23 mouse cellular contexts compared by ENCODE assay signal in the genomic region with DNA sequence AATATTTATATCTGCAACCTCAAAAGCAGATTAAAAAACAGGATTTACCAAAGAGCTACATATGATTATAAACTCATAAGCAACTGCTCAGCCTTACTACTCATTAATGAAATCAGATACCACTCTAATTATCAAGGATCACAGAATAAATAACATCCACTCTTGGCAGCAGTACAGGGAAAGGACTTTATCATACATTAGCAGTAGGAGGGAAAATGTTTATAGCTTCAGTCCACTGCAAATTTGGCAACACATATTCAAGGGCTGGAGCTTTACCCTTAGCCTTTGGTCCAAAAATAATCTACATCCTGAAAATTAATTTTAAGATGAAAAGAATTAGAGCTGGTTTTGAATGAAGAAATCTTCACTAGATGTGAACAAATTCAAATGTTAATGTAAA.
DNase-seq lines count a peak whose midpoint lies in the region; ATAC-seq and TF ChIP-seq lines count a peak whose summit lies in the region.
"Had no signal": no experiment of that assay in that cellular context is flagged by ENCODE, and none has a peak within 500 bp of the region (broad histone marks: within the 10 kb centered on the region; RNA-seq: fewer than 3 reads in every experiment).

No protein-coding gene starts in this region.

- no peak overlapping the region for H3K4me2 ChIP-seq in kidney, embryonic 14.5 days (replicated peaks; ENCODE audit: low read depth, low read length)
- H3K4me2 ChIP-seq in kidney, embryonic 16.5 days (replicated peaks; ENCODE audit: low read depth, low read length) = no peak overlapping the region
- no peak overlapping the region for H3K4me2 ChIP-seq in lung, embryonic 14.5 days
- no peak overlapping the region for H3K4me2 ChIP-seq in lung, embryonic 16.5 days (ENCODE audit: low read depth, low read length)
- H3K4me2 ChIP-seq: embryonic facial prominence, embryonic 13.5 days; embryonic facial prominence, embryonic 15.5 days; forebrain, embryonic 13.5 days had no signal

- no peaks in the 10 kb centered on the region for H3K27me3 ChIP-seq in kidney, embryonic 14.5 days (ENCODE audit: control insufficient read depth, insufficient read depth, low read length)
- no peaks in the 10 kb centered on the region for H3K27me3 ChIP-seq in kidney, embryonic 16.5 days (ENCODE audit: insufficient read depth, low read length)
- no peaks in the 10 kb centered on the region for H3K27me3 ChIP-seq in lung, embryonic 14.5 days (ENCODE audit: insufficient read depth, low read length)
- H3K27me3 ChIP-seq in lung, embryonic 16.5 days (ENCODE audit: control insufficient read depth, insufficient read depth, low read depth, low read length) = no peaks in the 10 kb centered on the region
- H3K27me3 ChIP-seq: embryonic facial prominence, embryonic 13.5 days; embryonic facial prominence, embryonic 15.5 days; forebrain, embryonic 13.5 days had no signal

- TF ChIP-seq CTCF in lung, embryonic 14.5 days (IDR thresholded peaks at IDR 0.05; ENCODE audit: low read depth) = no peak

- no peaks in the 10 kb centered on the region for H3K9me3 ChIP-seq in kidney, embryonic 14.5 days (ENCODE audit: control insufficient read depth, low read length)
- H3K9me3 ChIP-seq in kidney, embryonic 16.5 days (ENCODE audit: low read length) = no peaks in the 10 kb centered on the region
- H3K9me3 ChIP-seq in lung, embryonic 14.5 days (ENCODE audit: low read depth, low read length) = no peaks in the 10 kb centered on the region
- no peaks in the 10 kb centered on the region for H3K9me3 ChIP-seq in lung, embryonic 16.5 days (ENCODE audit: control insufficient read depth, low read length)
- H3K9me3 ChIP-seq: embryonic facial prominence, embryonic 13.5 days; embryonic facial prominence, embryonic 15.5 days; forebrain, embryonic 10.5 days; forebrain, embryonic 13.5 days had no signal

- 0 out of 2 replicates have a peak, but pooled peaks have one; percentile 71 for ATAC-seq in kidney, embryonic 14.5 days (ENCODE audit: low FRiP score, low TSS enrichment)
- peak; percentile 43; the same call in 1 of the 2 replicates for ATAC-seq in kidney, embryonic 16.5 days (ENCODE audit: low FRiP score, low TSS enrichment)
- ATAC-seq in lung, embryonic 14.5 days (ENCODE audit: insufficient read depth) = peak; percentile 72
- ATAC-seq in lung, embryonic 16.5 days (ENCODE audit: low read depth) = peak; percentile 61; the same call in 1 of the 2 replicates

- H3K9ac ChIP-seq in kidney, embryonic 14.5 days (ENCODE audit: low read depth, low read length) = no peak overlapping the region
- no peak overlapping the region for H3K9ac ChIP-seq in kidney, embryonic 16.5 days (replicated peaks; ENCODE audit: low read length)
- H3K9ac ChIP-seq in lung, embryonic 14.5 days = no peak overlapping the region
- H3K9ac ChIP-seq in lung, embryonic 16.5 days (ENCODE audit: low read length) = no peak overlapping the region
- H3K9ac ChIP-seq: embryonic facial prominence, embryonic 13.5 days; embryonic facial prominence, embryonic 15.5 days; forebrain, embryonic 13.5 days had no signal

- DNase-seq in kidney, postnatal 14 days = no peak
- DNase-seq in kidney, postnatal 4 days = no peak
- DNase-seq in lung, embryonic 14.5 days = peak; percentile 78
- DNase-seq in lung, postnatal 4 days = no peak
- DNase-seq in lung, postnatal 25 days (ENCODE audit: low spot score) = no peak
- DNase-seq: adrenal gland, adult 2 months; adrenal gland, postnatal 10 days; adrenal gland, postnatal 25 days; cerebellum, adult 11 months; cerebellum, adult 18-20 months; cerebellum, adult 8-10 months; cerebellum, adult 9-11 months; cerebellum, postnatal 14 days; cerebellum, postnatal 36 days; embryo, embryonic 11 days had no signal

- no peaks in the 10 kb centered on the region for H3K4me1 ChIP-seq in kidney, embryonic 14.5 days (ENCODE audit: control insufficient read depth, insufficient read depth, low read length)
- peaks cover 9% of the 10 kb centered on the region; the same call in 1 of the 2 replicates for H3K4me1 ChIP-seq in kidney, embryonic 16.5 days (ENCODE audit: insufficient read depth, low read length)
- H3K4me1 ChIP-seq in lung, embryonic 14.5 days (ENCODE audit: insufficient read depth) = no peaks in the 10 kb centered on the region
- H3K4me1 ChIP-seq in lung, embryonic 16.5 days (replicated peaks; ENCODE audit: control insufficient read depth, insufficient read depth, low read length) = no peaks in the 10 kb centered on the region
- H3K4me1 ChIP-seq: embryonic facial prominence, embryonic 15.5 days; forebrain, embryonic 13.5 days had no signal

- no peak overlapping the region for H3K4me3 ChIP-seq in kidney, embryonic 14.5 days (ENCODE audit: low read length)
- no peak overlapping the region for H3K4me3 ChIP-seq in kidney, embryonic 16.5 days (ENCODE audit: low read length)
- H3K4me3 ChIP-seq in lung, embryonic 14.5 days (ENCODE audit: low read depth, low read length) = no peak overlapping the region
- H3K4me3 ChIP-seq in lung, embryonic 16.5 days (ENCODE audit: low read length) = no peak overlapping the region
- H3K4me3 ChIP-seq: embryonic facial prominence, embryonic 13.5 days; embryonic facial prominence, embryonic 15.5 days; erythroblast, embryonic 14.5 days; forebrain, embryonic 10.5 days; forebrain, embryonic 13.5 days had no signal

- no peaks in the 10 kb centered on the region for H3K36me3 ChIP-seq in kidney, embryonic 14.5 days (ENCODE audit: control insufficient read depth, insufficient read depth, low read length)
- no peaks in the 10 kb centered on the region for H3K36me3 ChIP-seq in kidney, embryonic 16.5 days (ENCODE audit: insufficient read depth, low read length)
- no peaks in the 10 kb centered on the region for H3K36me3 ChIP-seq in lung, embryonic 14.5 days (ENCODE audit: insufficient read depth)
- H3K36me3 ChIP-seq in lung, embryonic 16.5 days (ENCODE audit: control insufficient read depth, insufficient read depth, low read length) = no peaks in the 10 kb centered on the region
- H3K36me3 ChIP-seq: embryonic facial prominence, embryonic 13.5 days; embryonic facial prominence, embryonic 15.5 days; forebrain, embryonic 10.5 days had no signal

- H3K27ac ChIP-seq in kidney, embryonic 14.5 days (ENCODE audit: low read depth, low read length) = no peak overlapping the region
- H3K27ac ChIP-seq in kidney, embryonic 16.5 days (ENCODE audit: low read length) = no peak overlapping the region
- no peak overlapping the region for H3K27ac ChIP-seq in lung, embryonic 14.5 days (ENCODE audit: low read depth)
- no peak overlapping the region for H3K27ac ChIP-seq in lung, embryonic 16.5 days (ENCODE audit: low read length)
- H3K27ac ChIP-seq: embryonic facial prominence, embryonic 13.5 days; embryonic facial prominence, embryonic 15.5 days; forebrain, embryonic 10.5 days; forebrain, embryonic 13.5 days had no signal
